Comparison of ENCODE assay signal across 8 mouse cellular contexts in the genomic region with DNA sequence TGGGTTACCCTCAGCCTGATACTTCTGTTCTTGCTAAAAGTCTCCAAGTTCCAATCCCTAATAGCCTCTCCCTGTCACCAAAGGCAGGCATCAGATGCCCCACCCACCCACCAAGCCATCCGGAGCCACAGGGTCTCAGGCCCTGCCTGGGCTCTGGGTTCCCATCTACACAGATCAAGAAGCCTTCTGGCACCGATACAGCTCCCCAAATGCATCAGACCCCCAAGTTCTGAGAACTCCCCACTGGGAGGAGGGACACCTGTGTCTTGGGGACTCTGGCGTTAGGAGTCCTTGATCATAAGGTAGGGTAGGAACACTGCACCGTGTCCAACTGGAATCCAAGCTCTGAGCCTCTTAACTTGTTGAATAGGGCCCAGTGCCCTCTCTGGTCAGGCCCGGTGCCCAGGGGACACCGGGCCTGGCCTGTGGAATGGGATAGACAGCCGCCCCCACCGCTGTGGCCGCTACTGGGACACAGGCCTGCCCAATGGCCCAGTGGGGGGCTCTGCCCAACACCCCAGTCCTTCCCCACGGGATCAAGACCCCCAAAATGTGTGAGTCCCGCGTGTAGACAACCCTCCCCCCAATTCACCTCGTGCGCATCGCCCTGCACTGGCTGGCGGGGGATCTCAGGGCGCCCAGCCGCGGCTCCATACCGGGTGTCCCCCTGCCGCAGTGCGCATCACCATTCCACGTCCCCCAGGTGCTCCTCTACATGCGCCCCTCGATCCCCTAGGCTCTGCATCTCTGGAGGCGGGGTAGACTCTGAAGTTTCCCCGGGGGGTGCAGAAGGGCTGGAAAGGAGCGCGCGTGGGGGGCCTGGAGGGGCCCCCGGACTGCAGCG. TPM values are rescaled to one million over a fixed set of nuclear protein-coding genes. Genes with fewer than 3 reads are reported as not detected.
DNase-seq lines count a peak whose midpoint lies in the region; ATAC-seq and TF ChIP-seq lines count a peak whose summit lies in the region.

No protein-coding gene starts in this region.

- peaks cover 9% of the 10 kb centered on the region; the same call in 1 of the 2 replicates for H3K4me1 ChIP-seq in heart, postnatal 0 days (ENCODE audit: control insufficient read depth, insufficient read depth)
- H3K4me1 ChIP-seq in embryonic facial prominence, embryonic 13.5 days, result peaks cover 16% of the 10 kb centered on the region
- no peaks in the 10 kb centered on the region; the same call in 1 of the 2 replicates for H3K4me1 ChIP-seq in hindbrain, postnatal 0 days (ENCODE audit: insufficient read depth, low read length)
- no peaks in the 10 kb centered on the region for H3K4me1 ChIP-seq in midbrain, postnatal 0 days (ENCODE audit: insufficient read depth, low read length)

- no peak for TF ChIP-seq CTCF in heart, postnatal 0 days (IDR thresholded peaks at IDR 0.05; ENCODE audit: low read depth)
- TF ChIP-seq CTCF in hindbrain, postnatal 0 days (IDR thresholded peaks at IDR 0.05; ENCODE audit: low read depth), result no peak
- no peak for TF ChIP-seq CTCF in midbrain, postnatal 0 days (IDR thresholded peaks at IDR 0.05)

- H3K27ac ChIP-seq in heart, postnatal 0 days (ENCODE audit: low read depth), result no peak overlapping the region
- no peak overlapping the region for H3K27ac ChIP-seq in embryonic facial prominence, embryonic 13.5 days
- H3K27ac ChIP-seq in hindbrain, postnatal 0 days, result peak overlapping the region; percentile 45; the same call in 1 of the 2 replicates
- no peak overlapping the region for H3K27ac ChIP-seq in midbrain, postnatal 0 days (ENCODE audit: low read depth, low read length)

- peaks cover 30% of the 10 kb centered on the region for H3K27me3 ChIP-seq in heart, postnatal 0 days (ENCODE audit: control insufficient read depth, insufficient read depth, low read length)
- H3K27me3 ChIP-seq in embryonic facial prominence, embryonic 13.5 days, result peaks cover 61% of the 10 kb centered on the region
- H3K27me3 ChIP-seq in hindbrain, postnatal 0 days (ENCODE audit: insufficient read depth, low read length), result no peaks in the 10 kb centered on the region
- peaks cover 7% of the 10 kb centered on the region; the same call in 1 of the 2 replicates for H3K27me3 ChIP-seq in midbrain, postnatal 0 days (ENCODE audit: insufficient read depth, low read length)

- peak overlapping the region; percentile 43 for H3K9ac ChIP-seq in heart, postnatal 0 days (replicated peaks; ENCODE audit: low read depth, low read length)
- peak overlapping the region; percentile 74 for H3K9ac ChIP-seq in embryonic facial prominence, embryonic 13.5 days
- H3K9ac ChIP-seq in hindbrain, postnatal 0 days (replicated peaks; ENCODE audit: low read length), result peak overlapping the region; percentile 75
- peak overlapping the region; percentile 86 for H3K9ac ChIP-seq in midbrain, postnatal 0 days (replicated peaks; ENCODE audit: low read length, poor library complexity, severe bottlenecking)

- intact Hi-C loops in heart, postnatal 10 days (cut with DNase I), result no loop called here
- intact Hi-C loops in left cerebral cortex, postnatal 10 days (cut with DNase I), result no loop called here

- no peak for ATAC-seq in heart, postnatal 0 days (ENCODE audit: insufficient read depth, low read depth)
- ATAC-seq in embryonic facial prominence, embryonic 13.5 days (ENCODE audit: insufficient number of reproducible peaks, insufficient read depth, low FRiP score, low TSS enrichment, low read depth), result no peak
- peak; percentile 34 for ATAC-seq in hindbrain, postnatal 0 days
- peak; percentile 45 for ATAC-seq in midbrain, postnatal 0 days (ENCODE audit: low FRiP score)
- no peak for ATAC-seq in erythroid progenitor cell, adult 5-6 weeks (replicated peaks; ENCODE audit: low FRiP score, poor library complexity, severe bottlenecking)

- H3K4me2 ChIP-seq in heart, postnatal 0 days (ENCODE audit: low read depth, low read length), result peak overlapping the region; percentile 78
- peak overlapping the region; percentile 89 for H3K4me2 ChIP-seq in embryonic facial prominence, embryonic 13.5 days
- peak overlapping the region; percentile 78 for H3K4me2 ChIP-seq in hindbrain, postnatal 0 days (ENCODE audit: low read depth, low read length)
- peak overlapping the region; percentile 86 for H3K4me2 ChIP-seq in midbrain, postnatal 0 days (ENCODE audit: low read depth, low read length, poor library complexity, severe bottlenecking)

- no peaks in the 10 kb centered on the region for H3K36me3 ChIP-seq in heart, postnatal 0 days (replicated peaks; ENCODE audit: control insufficient read depth, insufficient read depth, low read length)
- H3K36me3 ChIP-seq in embryonic facial prominence, embryonic 13.5 days, result no peaks in the 10 kb centered on the region
- H3K36me3 ChIP-seq in hindbrain, postnatal 0 days (ENCODE audit: insufficient read depth, low read length), result no peaks in the 10 kb centered on the region
- H3K36me3 ChIP-seq in midbrain, postnatal 0 days (ENCODE audit: insufficient read depth, low read length), result no peaks in the 10 kb centered on the region

- no peaks in the 10 kb centered on the region for H3K9me3 ChIP-seq in heart, postnatal 0 days (replicated peaks; ENCODE audit: control insufficient read depth, low read length)
- H3K9me3 ChIP-seq in embryonic facial prominence, embryonic 13.5 days, result no peaks in the 10 kb centered on the region
- H3K9me3 ChIP-seq in hindbrain, postnatal 0 days (ENCODE audit: low read length), result no peaks in the 10 kb centered on the region
- no peaks in the 10 kb centered on the region for H3K9me3 ChIP-seq in midbrain, postnatal 0 days (ENCODE audit: low read length)

- 14% methylated on average over 32 of the region's 32 CpGs for WGBS in heart, postnatal 0 days
- 13% methylated on average over 32 of the region's 32 CpGs for WGBS in embryonic facial prominence, embryonic 13.5 days
- WGBS in hindbrain, postnatal 0 days, result 9% methylated on average over 32 of the region's 32 CpGs
- 6% methylated on average over 31 of the region's 32 CpGs for WGBS in midbrain, postnatal 0 days

- no peak for DNase-seq in heart, postnatal 0 days (ENCODE audit: low spot score)
- no peak for DNase-seq in heart, postnatal 10 days
- DNase-seq in hindbrain, postnatal 0 days (ENCODE audit: low spot score), result no peak
- no peak for DNase-seq in midbrain, postnatal 0 days (ENCODE audit: low spot score)
- no peak for DNase-seq in testis, postnatal 10 days (ENCODE audit: low spot score)
- DNase-seq in left cerebral cortex, postnatal 10 days (ENCODE audit: extremely low spot score in 1 of 2, low spot score in 2 of 2), result no peak

- no peak for TF ChIP-seq EP300 in heart, postnatal 0 days (IDR thresholded peaks at IDR 0.05; ENCODE audit: low read depth)

- H3K4me3 ChIP-seq in heart, postnatal 0 days (ENCODE audit: low read depth, low read length), result peak overlapping the region; percentile 44
- peak overlapping the region; percentile 55 for H3K4me3 ChIP-seq in embryonic facial prominence, embryonic 13.5 days
- peak overlapping the region; percentile 57 for H3K4me3 ChIP-seq in hindbrain, postnatal 0 days (ENCODE audit: low read length)
- H3K4me3 ChIP-seq in midbrain, postnatal 0 days (ENCODE audit: low read depth, low read length), result peak overlapping the region; percentile 70

RNA-seq across cellular contexts. Expression of a gene that starts 0.5 kb away (rescaled TPM):
- total RNA-seq in heart, postnatal 0 days (2014; rRNA removed; ENCODE audit: low replicate concordance), result 0.92 and 4.2 TPM in 2 replicates
- polyA plus RNA-seq in heart, postnatal 0 days (2015; fragmentation: Nextera tagmentation; extraction: Ambion mirVana), result 1.1 and 1.5 TPM in 2 replicates
- 1 to 10 TPM; 3.8 to 6.5 TPM for total RNA-seq in heart, postnatal 10 days (2021)
- 1.9 and 2.0 TPM in 2 replicates for polyA plus RNA-seq in embryonic facial prominence, embryonic 13.5 days (2015; fragmentation: Nextera tagmentation; extraction: Ambion mirVana)
- total RNA-seq in hindbrain, postnatal 0 days (2014; rRNA removed), result 66.9 and 70.3 TPM in 2 replicates
- 26.6 and 28.0 TPM in 2 replicates for polyA plus RNA-seq in hindbrain, postnatal 0 days (2015; fragmentation: Nextera tagmentation; extraction: Ambion mirVana)
- total RNA-seq in midbrain, postnatal 0 days (2014; rRNA removed), result 39.3 and 61.0 TPM in 2 replicates
- polyA plus RNA-seq in midbrain, postnatal 0 days (2015; fragmentation: Nextera tagmentation; extraction: Ambion mirVana), result 24.4 and 26.8 TPM in 2 replicates
- total RNA-seq in erythroid progenitor cell, adult 5-6 weeks (2015; ENCODE audit: low replicate concordance), result not detected in 2 replicates
- not detected in 2 replicates for total RNA-seq in erythroid progenitor cell, adult 5-6 weeks (2017; ENCODE audit: low replicate concordance)
- total RNA-seq in left cerebral cortex, postnatal 10 days (2021), result 10 to 100 TPM; 25.4 to 30.9 TPM

RNA-seq across cellular contexts. Expression of a gene that starts 11.7 kb away (rescaled TPM):
- 71.8 and 118 TPM in 2 replicates for total RNA-seq in heart, postnatal 0 days (2014; rRNA removed; ENCODE audit: low replicate concordance)
- polyA plus RNA-seq in heart, postnatal 0 days (2015; fragmentation: Nextera tagmentation; extraction: Ambion mirVana), result 160 and 162 TPM in 2 replicates
- 10 to 100 TPM; 23.6 to 28.2 TPM for total RNA-seq in heart, postnatal 10 days (2021)
- 313 and 339 TPM in 2 replicates for polyA plus RNA-seq in embryonic facial prominence, embryonic 13.5 days (2015; fragmentation: Nextera tagmentation; extraction: Ambion mirVana)
- total RNA-seq in hindbrain, postnatal 0 days (2014; rRNA removed), result 165 and 189 TPM in 2 replicates
- 279 and 295 TPM in 2 replicates for polyA plus RNA-seq in hindbrain, postnatal 0 days (2015; fragmentation: Nextera tagmentation; extraction: Ambion mirVana)
- 136 and 249 TPM in 2 replicates for total RNA-seq in midbrain, postnatal 0 days (2014; rRNA removed)
- 292 and 299 TPM in 2 replicates for polyA plus RNA-seq in midbrain, postnatal 0 days (2015; fragmentation: Nextera tagmentation; extraction: Ambion mirVana)
- total RNA-seq in erythroid progenitor cell, adult 5-6 weeks (2015; ENCODE audit: low replicate concordance), result 24.7 and 54.4 TPM in 2 replicates
- 75.3 and 78.9 TPM in 2 replicates for total RNA-seq in erythroid progenitor cell, adult 5-6 weeks (2017; ENCODE audit: low replicate concordance)
- 10 to 100 TPM; 51.1 to 57.3 TPM for total RNA-seq in left cerebral cortex, postnatal 10 days (2021)

RNA-seq across cellular contexts. Expression of a gene that starts 11.8 kb away (rescaled TPM):
- 35.7 and 44.4 TPM in 2 replicates for total RNA-seq in heart, postnatal 0 days (2014; rRNA removed; ENCODE audit: low replicate concordance)
- 23.3 and 24.2 TPM in 2 replicates for polyA plus RNA-seq in heart, postnatal 0 days (2015; fragmentation: Nextera tagmentation; extraction: Ambion mirVana)
- 10 to 100 TPM; 26.0 to 27.7 TPM for total RNA-seq in heart, postnatal 10 days (2021)
- polyA plus RNA-seq in embryonic facial prominence, embryonic 13.5 days (2015; fragmentation: Nextera tagmentation; extraction: Ambion mirVana), result 49.3 and 54.5 TPM in 2 replicates
- 161 and 174 TPM in 2 replicates for total RNA-seq in hindbrain, postnatal 0 days (2014; rRNA removed)
- polyA plus RNA-seq in hindbrain, postnatal 0 days (2015; fragmentation: Nextera tagmentation; extraction: Ambion mirVana), result 76.0 and 76.2 TPM in 2 replicates
- 116 and 132 TPM in 2 replicates for total RNA-seq in midbrain, postnatal 0 days (2014; rRNA removed)
- polyA plus RNA-seq in midbrain, postnatal 0 days (2015; fragmentation: Nextera tagmentation; extraction: Ambion mirVana), result 78.6 and 86.2 TPM in 2 replicates
- total RNA-seq in erythroid progenitor cell, adult 5-6 weeks (2015; ENCODE audit: low replicate concordance), result 262 and 270 TPM in 2 replicates
- 283 and 322 TPM in 2 replicates for total RNA-seq in erythroid progenitor cell, adult 5-6 weeks (2017; ENCODE audit: low replicate concordance)
- 10 to 100 TPM; 81.5 to 90.2 TPM for total RNA-seq in left cerebral cortex, postnatal 10 days (2021)

RNA-seq across cellular contexts. Expression of a gene that starts 16.9 kb away (rescaled TPM):
- total RNA-seq in heart, postnatal 0 days (2014; rRNA removed; ENCODE audit: low replicate concordance), result 2,373 and 2,460 TPM in 2 replicates
- 1,975 and 1,990 TPM in 2 replicates for polyA plus RNA-seq in heart, postnatal 0 days (2015; fragmentation: Nextera tagmentation; extraction: Ambion mirVana)
- total RNA-seq in heart, postnatal 10 days (2021), result 1,000 to 10,000 TPM; 1,023 to 1,076 TPM
- polyA plus RNA-seq in embryonic facial prominence, embryonic 13.5 days (2015; fragmentation: Nextera tagmentation; extraction: Ambion mirVana), result 1,868 and 1,916 TPM in 2 replicates
- 1,128 and 1,180 TPM in 2 replicates for total RNA-seq in hindbrain, postnatal 0 days (2014; rRNA removed)
- polyA plus RNA-seq in hindbrain, postnatal 0 days (2015; fragmentation: Nextera tagmentation; extraction: Ambion mirVana), result 1,097 and 1,185 TPM in 2 replicates
- 863 and 928 TPM in 2 replicates for total RNA-seq in midbrain, postnatal 0 days (2014; rRNA removed)
- 1,039 and 1,193 TPM in 2 replicates for polyA plus RNA-seq in midbrain, postnatal 0 days (2015; fragmentation: Nextera tagmentation; extraction: Ambion mirVana)
- 1,470 and 1,566 TPM in 2 replicates for total RNA-seq in erythroid progenitor cell, adult 5-6 weeks (2015; ENCODE audit: low replicate concordance)
- total RNA-seq in erythroid progenitor cell, adult 5-6 weeks (2017; ENCODE audit: low replicate concordance), result 158 and 259 TPM in 2 replicates
- total RNA-seq in left cerebral cortex, postnatal 10 days (2021), result 100 to 1,000 TPM; 414 to 433 TPM

RNA-seq across cellular contexts. Expression of a gene that starts 28.3 kb away (rescaled TPM):
- total RNA-seq in heart, postnatal 0 days (2014; rRNA removed; ENCODE audit: low replicate concordance), result not detected in 2 replicates
- polyA plus RNA-seq in heart, postnatal 0 days (2015; fragmentation: Nextera tagmentation; extraction: Ambion mirVana), result 0.03 TPM in 1 of 2 replicates, not detected in the other
- total RNA-seq in heart, postnatal 10 days (2021), result not detected
- polyA plus RNA-seq in embryonic facial prominence, embryonic 13.5 days (2015; fragmentation: Nextera tagmentation; extraction: Ambion mirVana), result not detected in 2 replicates
- total RNA-seq in hindbrain, postnatal 0 days (2014; rRNA removed), result 0.04 and 0.10 TPM in 2 replicates
- 0.14 and 0.26 TPM in 2 replicates for polyA plus RNA-seq in hindbrain, postnatal 0 days (2015; fragmentation: Nextera tagmentation; extraction: Ambion mirVana)
- 0.09 and 0.11 TPM in 2 replicates for total RNA-seq in midbrain, postnatal 0 days (2014; rRNA removed)
- 0.27 and 0.31 TPM in 2 replicates for polyA plus RNA-seq in midbrain, postnatal 0 days (2015; fragmentation: Nextera tagmentation; extraction: Ambion mirVana)
- 0.72 TPM in 1 of 2 replicates, not detected in the other for total RNA-seq in erythroid progenitor cell, adult 5-6 weeks (2015; ENCODE audit: low replicate concordance)
- total RNA-seq in erythroid progenitor cell, adult 5-6 weeks (2017; ENCODE audit: low replicate concordance), result 0.30 TPM in 1 of 2 replicates, not detected in the other
- under 1 TPM in 1 of 2 experiments, not detected in 1; 0.13 TPM for total RNA-seq in left cerebral cortex, postnatal 10 days (2021)

Comparison
In these comparisons a context has a peak if more than half of its experiments do, and no peak if none do; other contexts are left out.
1. ATAC-seq: peak in hindbrain, postnatal 0 days (single experiment) and midbrain, postnatal 0 days (single experiment); none in heart, postnatal 0 days (single experiment), embryonic facial prominence, embryonic 13.5 days (single experiment) and erythroid progenitor cell, adult 5-6 weeks (single experiment).
2. Peak in every context shown above with its lines, with median percentiles within 50 percentile points of each other: H3K4me2 ChIP-seq, H3K4me3 ChIP-seq and H3K9ac ChIP-seq.